Mouse (Mus musculus) cerebellum, adult 2 months (tissue): ENCODE measurements around the gene Hivep2.

Experiments
- CTCF ChIP-seq: fragments of 200-500 bp; IDR thresholded peaks from 2 replicates; pipeline ENCODE4 v1.5.1; 2011; ENCODE audit warnings: low read depth, mild to moderate bottlenecking, control low read depth, low read length, moderate library complexity, borderline replicate concordance; ENCODE audit not compliant: insufficient read depth
- POLR2A ChIP-seq: fragments of 200-500 bp; IDR thresholded peaks from 2 replicates; pipeline ENCODE4 v1.6.1; 2011; ENCODE audit warnings: low read length, control low read depth, borderline replicate concordance; ENCODE audit not compliant: insufficient read depth

GRCm38 (mm10) chr10:14096045-14096444, 130.2 kb downstream of the Hivep2 start:
- TF ChIP-seq POLR2A (no peak), CTCF (no peak)
